8 mouse cellular contexts compared by ENCODE assay signal in genomic region chr4:58986540-58987190, GRCm38 (mm10). TPM values are rescaled to one million over a fixed set of nuclear protein-coding genes. Genes with fewer than 3 reads are reported as not detected.
DNase-seq lines count a peak whose midpoint lies in the region; ATAC-seq and TF ChIP-seq lines count a peak whose summit lies in the region.

Gene Ptgr1, minus strand, starts transcription at chr4:58987119.

- peak within 1 kb of the TSS; percentile 54 for H3K9ac ChIP-seq in forebrain, embryonic 16.5 days (replicated peaks; ENCODE audit: low read depth, low read length)
- peak within 1 kb of the TSS; percentile 65 for H3K9ac ChIP-seq in lung, embryonic 14.5 days

- no peak for TF ChIP-seq CTCF in layer of hippocampus, adult 2 months (conservative IDR thresholded peaks at IDR 0.05)
- TF ChIP-seq CTCF in lung, embryonic 14.5 days (IDR thresholded peaks at IDR 0.05; ENCODE audit: low read depth): no peak

- intact Hi-C loops in heart, postnatal 36 days (cut with DNase I): loop anchor here (5.0 kb wide), 2 partner anchors 74 to 356 kb away; partner anchors contain the start of gene Ecpas

- DNase-seq in ES-CJ7 (ENCODE audit: low read depth, low spot score): peak; percentile 91
- peak; percentile 68 to 75 for DNase-seq in cerebellum, adult 18-20 months
- peak; percentile 81 to 82 for DNase-seq in heart, postnatal 36 days
- peak; percentile 81 to 85 for DNase-seq in layer of hippocampus, adult 2 months (ENCODE audit: low spot score in 2 of 2)
- peak; percentile 87 for DNase-seq in lung, embryonic 14.5 days
- DNase-seq in ovary, adult 18-20 months (ENCODE audit: low spot score): peak; percentile 82
- DNase-seq in thymus, postnatal 0 days (ENCODE audit: low spot score): peak; percentile 86

- no peaks in the 10 kb centered on the region for H3K36me3 ChIP-seq in forebrain, embryonic 16.5 days (ENCODE audit: control insufficient read depth, insufficient read depth)
- no peaks in the 10 kb centered on the region for H3K36me3 ChIP-seq in lung, embryonic 14.5 days (ENCODE audit: insufficient read depth)

- peak; percentile 64 for ATAC-seq in forebrain, embryonic 16.5 days
- peak; percentile 83 for ATAC-seq in lung, embryonic 14.5 days (ENCODE audit: insufficient read depth)

- WGBS in forebrain, embryonic 16.5 days: under 1% methylated on average over 28 of the region's 28 CpGs
- WGBS in lung, embryonic 14.5 days: under 1% methylated on average over 28 of the region's 28 CpGs

- no peak within 1 kb of the TSS for H3K27ac ChIP-seq in forebrain, embryonic 16.5 days (ENCODE audit: low read length)
- peak within 1 kb of the TSS; percentile 72 for H3K27ac ChIP-seq in layer of hippocampus, adult 2 months
- 0 out of 2 replicates have a peak within 1 kb of the TSS, but pooled peaks have one; percentile 69 for H3K27ac ChIP-seq in lung, embryonic 14.5 days (ENCODE audit: low read depth)

- H3K4me3 ChIP-seq in forebrain, embryonic 16.5 days (replicated peaks; ENCODE audit: low read length): peak within 1 kb of the TSS; percentile 51
- H3K4me3 ChIP-seq in layer of hippocampus, adult 2 months: peak within 1 kb of the TSS; percentile 63
- peak within 1 kb of the TSS; percentile 63 for H3K4me3 ChIP-seq in lung, embryonic 14.5 days (ENCODE audit: low read depth, low read length)

- H3K27me3 ChIP-seq in forebrain, embryonic 16.5 days (replicated peaks; ENCODE audit: control insufficient read depth, insufficient read depth, low read length): no peaks in the 10 kb centered on the region
- no peaks in the 10 kb centered on the region for H3K27me3 ChIP-seq in lung, embryonic 14.5 days (ENCODE audit: insufficient read depth, low read length)

- H3K4me2 ChIP-seq in forebrain, embryonic 16.5 days (ENCODE audit: low read length): peak within 1 kb of the TSS; percentile 94
- H3K4me2 ChIP-seq in lung, embryonic 14.5 days: peak within 1 kb of the TSS; percentile 84

- H3K4me1 ChIP-seq in forebrain, embryonic 16.5 days (replicated peaks; ENCODE audit: control insufficient read depth, insufficient read depth, low read length): peaks cover 6% of the 10 kb centered on the region; the same call in 1 of the 2 replicates
- no peaks in the 10 kb centered on the region for H3K4me1 ChIP-seq in lung, embryonic 14.5 days (ENCODE audit: insufficient read depth)

- H3K9me3 ChIP-seq in forebrain, embryonic 16.5 days (ENCODE audit: control insufficient read depth, low read length): no peaks in the 10 kb centered on the region
- no peaks in the 10 kb centered on the region for H3K9me3 ChIP-seq in lung, embryonic 14.5 days (ENCODE audit: low read depth, low read length)

RNA-seq across cellular contexts. Expression of gene Ptgr1, which starts in this region (rescaled TPM):
- 3.4 and 4.1 TPM in 2 replicates for polyA plus RNA-seq in forebrain, embryonic 16.5 days (2015; fragmentation: Nextera tagmentation; extraction: Ambion mirVana)
- total RNA-seq in heart, postnatal 36 days (2021): 1 to 10 TPM; 3.0 to 5.3 TPM
- 1 to 10 TPM; 3.2 to 3.3 TPM for total RNA-seq in layer of hippocampus, adult 2 months (2021)
- polyA plus RNA-seq in lung, embryonic 14.5 days (2014; fragmentation: Nextera tagmentation; extraction: Ambion mirVana): 26.2 and 26.3 TPM in 2 replicates
- 14.4 and 14.6 TPM in 2 replicates for polyA plus RNA-seq in thymus, postnatal 0 days (2015; fragmentation: Nextera tagmentation; extraction: Ambion mirVana)
